Mouse (Mus musculus) A20 (cell line): ENCODE measurements at regions not wholly inside any gene's neighbourhood (a gene's known extent, or its start where the extent isn't known, plus 50 kb on each side); places are given as distances from the start of the nearest gene placed in this dataset.

Source experiments
- DNase-seq: peaks from one replicate; pipeline ENCODE4 v3.0.0-alpha.2; 2011; ENCODE audit warnings: low read depth, low spot score

DNA sequence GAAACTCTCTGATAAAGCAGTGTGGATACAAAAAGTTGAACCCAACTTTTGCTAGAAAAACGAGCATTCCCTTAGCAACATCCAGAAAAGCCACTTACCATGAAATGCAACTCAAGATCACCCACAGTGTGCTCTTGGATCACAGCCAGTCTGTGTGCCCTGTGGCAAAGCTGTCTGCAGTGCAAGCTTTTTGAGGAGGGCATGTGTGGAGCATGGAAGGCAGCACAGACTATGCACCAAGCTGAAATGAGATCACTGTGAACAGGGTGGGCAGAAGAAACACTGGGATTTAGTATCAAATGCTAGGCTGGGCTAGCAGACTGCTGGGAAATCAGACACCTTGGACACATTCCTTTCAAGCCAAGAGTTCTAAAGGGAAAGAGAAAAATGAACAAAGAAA is 162.4 kb downstream of the Sim1 start:
- DNase-seq = no peak

DNA sequence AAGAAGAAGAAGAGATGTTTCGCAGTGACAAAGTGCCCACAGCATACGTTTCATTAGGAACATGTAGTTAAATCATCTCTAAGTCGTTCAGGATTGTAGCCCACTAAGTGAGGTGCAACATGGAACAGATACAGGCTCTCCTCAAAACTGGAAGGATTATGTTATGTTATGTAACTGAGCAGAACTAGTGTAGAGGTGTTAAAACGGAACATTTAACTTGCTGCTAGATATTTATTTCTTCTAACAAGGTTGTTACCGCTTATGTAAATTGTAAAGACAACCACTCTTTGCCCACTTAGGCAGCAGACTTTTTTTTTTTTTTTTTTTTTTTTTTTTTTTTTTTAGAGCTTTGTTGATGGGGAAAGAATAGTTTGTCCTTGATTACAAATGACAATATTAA is 163.8 kb downstream of the Sim1 start:
- no peak for DNase-seq

DNA sequence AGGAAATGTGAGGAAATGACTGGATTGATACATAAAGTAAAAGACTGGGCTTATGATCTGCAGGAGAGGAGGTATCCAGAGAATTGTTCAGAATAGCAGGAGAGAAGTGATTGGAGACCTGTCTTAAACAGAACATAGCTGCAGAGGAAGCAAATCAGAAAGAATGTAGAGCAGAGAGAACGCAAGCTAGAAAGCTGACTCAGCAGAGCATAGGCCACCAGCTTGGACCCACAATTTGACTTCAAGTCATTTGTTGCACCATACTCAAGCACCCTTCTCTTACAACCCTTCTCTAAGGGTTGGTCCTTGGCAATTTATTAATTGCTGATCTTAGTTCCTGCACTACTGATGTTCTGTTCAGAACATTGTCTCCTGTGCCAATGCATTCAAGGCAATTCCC is 207.0 kb downstream of the Sim1 start:
- DNase-seq = no peak

DNA sequence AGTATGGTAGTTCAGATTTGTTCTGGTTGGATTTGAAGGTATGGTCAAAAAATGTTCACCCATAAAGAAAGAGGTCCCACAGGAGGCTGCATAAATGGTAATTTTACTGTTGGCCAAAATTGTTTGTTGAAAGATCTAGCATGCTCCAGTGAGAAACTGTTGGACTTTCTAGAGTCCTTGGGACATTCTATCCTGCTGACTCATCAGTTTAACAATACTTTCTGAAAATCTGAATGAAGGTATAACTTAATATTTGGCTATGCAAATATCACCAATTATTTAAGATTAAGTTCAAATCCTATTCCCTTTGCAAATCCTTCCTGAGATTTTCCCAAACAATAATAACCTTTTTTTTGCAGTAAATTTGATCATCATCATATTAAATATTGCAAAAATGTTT is 257.3 kb downstream of the Sim1 start:
- DNase-seq = no peak

DNA sequence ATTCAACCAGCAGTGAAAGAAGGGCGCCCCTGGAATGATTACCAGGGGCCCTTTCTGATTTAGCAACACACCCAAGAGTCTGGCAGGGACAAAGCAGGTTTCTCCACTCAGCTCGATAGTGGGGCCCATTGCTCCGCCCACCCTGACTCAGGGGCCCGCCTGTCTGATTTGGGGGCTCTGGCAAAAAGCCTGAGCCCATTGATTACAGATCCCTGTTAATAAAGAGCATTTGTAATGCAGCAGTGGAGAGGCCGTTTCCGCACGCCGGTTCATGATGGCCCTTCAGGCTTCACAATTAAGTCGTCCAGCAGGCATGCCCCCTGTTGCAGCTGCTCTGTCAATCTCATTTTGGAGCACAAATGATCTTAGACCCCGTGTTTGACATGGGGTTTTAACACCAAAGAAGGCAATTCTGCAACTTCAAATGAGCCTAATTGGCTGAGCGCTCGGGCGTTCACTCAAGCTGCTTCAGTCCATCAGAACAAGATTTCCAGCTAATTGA is 259.0 kb downstream of the Sim1 start:
- DNase-seq = no peak

DNA sequence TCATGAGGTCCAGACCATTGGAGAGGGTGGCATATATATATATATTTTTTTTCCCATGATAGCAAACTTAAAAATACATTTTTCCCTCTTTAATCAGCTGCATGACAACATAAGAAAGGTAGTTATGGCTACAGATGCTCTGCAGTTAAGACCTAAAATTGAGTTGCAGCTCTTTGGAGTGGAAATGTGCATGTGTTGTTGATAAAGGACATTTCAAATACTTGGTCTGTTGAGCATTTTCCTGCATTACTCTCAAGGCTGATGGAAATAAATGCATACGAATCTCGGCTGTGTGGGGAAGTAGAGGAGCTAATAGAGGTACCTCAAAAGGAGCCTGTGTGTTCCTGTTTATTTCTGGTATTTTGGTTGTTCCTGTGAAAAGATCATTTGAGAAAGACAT is 259.5 kb downstream of the Sim1 start:
- no peak for DNase-seq

DNA sequence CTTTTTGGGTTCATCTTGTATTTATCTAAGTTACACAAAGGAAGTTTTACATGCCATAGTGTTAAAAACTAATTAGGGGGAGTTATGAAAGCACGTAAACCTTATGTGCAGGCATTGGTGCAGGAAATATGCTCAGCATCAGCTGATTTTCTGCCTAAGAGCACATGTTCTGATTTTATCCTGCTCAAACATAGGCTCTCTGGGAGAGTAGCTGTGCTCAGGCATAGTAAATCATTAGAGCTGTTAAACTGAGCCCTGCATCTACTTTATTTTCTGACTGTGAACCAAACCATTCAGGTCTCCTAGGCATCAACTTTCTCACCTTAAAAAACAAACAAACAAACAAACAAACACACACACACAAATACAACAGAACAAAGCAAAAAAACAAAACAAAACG is 260.2 kb downstream of the Sim1 start:
- no peak for DNase-seq

DNA sequence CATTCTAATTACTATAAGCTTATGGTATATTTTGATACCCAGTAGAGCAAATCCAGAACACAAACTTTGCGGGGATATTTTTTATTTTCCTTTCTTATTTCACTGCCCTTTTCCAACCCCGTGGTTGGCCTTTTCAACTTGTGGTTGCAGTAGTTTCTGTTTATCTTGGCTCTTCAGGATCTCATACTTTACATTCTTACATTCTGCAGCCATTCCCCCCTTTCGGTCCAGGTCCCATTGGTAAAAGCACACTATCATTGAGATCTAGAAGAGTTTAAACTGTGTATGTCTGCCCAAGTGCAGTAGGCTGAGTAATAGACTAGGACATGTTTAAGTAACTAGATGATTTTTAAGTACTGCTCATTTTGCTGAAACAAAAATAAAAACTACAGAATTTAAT is 279.1 kb downstream of the Sim1 start:
- no peak for DNase-seq

DNA sequence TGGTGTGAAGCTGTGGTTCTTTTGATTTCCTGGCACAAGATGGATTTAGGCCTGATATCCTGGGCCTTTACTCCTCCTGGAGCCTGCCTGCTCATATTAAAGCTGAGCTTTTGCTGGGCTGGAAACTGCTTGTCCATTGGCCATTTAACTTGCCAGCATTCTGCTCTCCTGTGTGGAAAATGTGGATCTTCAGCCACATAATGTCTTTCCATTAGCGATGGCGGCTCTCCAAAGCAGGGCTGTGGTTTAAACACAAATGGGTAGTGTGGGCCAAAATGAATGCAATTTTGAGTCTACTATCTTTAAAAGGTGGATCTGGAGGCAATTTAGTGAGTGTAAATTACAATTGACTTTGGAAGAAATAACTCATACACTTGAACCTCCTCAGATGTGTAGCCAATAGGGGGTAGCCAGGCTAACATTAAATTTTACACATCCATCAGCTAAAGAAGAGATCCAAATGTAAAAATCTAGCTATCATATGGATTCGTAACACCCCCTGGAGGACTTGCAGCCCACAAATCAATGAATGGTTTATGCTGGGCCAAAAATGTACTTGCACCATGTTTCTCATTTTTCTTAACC is 281.5 kb downstream of the Sim1 start:
- DNase-seq = no peak

DNA sequence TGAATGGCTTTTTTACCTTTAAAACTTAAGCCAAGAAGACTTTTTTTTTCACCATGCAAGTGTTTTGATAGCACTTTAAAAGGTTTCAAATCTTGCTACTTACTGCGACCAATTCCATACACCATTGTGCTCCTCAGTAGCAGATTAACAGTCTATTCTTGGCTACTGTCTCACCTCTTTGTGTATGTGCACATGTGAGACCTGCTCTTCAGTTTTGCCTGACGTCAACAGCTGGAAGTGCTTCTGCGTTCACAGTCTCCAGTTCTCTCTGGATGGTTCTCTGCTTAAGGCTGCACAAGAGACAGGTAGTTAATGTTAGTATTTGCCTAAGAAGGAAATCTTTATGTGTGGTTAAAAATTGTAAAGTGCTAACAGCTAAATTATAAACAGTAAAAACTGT is 282.1 kb downstream of the Sim1 start:
- no peak for DNase-seq

DNA sequence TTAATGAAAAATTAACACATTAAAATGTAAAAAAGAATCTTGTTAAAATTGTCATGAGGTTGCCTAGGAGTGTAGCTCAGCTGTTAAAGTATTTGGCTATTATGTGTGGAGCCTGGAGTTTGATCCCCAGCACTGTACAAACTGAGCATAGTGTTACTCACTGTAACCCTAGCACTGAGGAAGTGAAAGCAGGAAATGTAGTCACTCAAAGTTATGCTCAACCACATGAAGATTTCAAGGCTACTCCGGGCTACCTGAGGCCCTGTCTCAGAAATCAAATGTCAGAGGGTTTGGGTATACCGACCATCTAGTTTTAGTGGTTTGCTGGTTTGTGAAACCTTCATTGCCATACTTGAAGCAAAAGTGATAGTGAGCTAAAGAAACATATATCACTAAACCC is 287.2 kb downstream of the Sim1 start:
- peak; percentile 74 for DNase-seq

DNA sequence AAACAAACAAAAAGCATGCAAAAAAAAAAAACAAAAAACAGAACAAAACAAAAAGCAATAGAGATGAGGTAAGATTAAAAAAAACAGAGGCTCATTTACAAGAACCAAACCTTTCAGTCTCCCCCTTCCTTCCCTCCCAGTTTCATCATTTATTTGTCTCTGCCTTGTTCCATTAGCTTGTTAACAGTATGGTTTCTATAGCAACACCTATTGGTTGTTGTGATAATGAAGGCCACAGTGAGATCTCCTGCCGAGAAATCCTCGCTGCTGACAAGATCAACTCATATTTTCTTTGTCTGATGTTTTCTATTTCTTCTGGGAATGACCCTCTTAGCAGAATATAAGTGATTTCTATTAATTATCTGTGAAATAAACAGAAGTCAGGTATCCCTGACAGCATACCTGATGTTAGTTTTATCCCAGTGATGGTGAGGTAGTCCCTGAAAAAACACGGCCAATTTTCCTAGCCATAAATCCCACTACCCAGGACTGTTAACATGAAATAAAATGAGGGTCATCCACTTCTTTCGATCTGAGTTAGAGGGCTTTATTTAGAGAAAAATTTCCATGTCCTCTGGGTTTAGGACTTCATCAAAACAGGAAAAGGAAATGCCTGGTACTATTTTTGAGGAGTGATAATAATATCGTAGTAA is 288.9 kb upstream of the Gm49339 start:
- DNase-seq = no peak

DNA sequence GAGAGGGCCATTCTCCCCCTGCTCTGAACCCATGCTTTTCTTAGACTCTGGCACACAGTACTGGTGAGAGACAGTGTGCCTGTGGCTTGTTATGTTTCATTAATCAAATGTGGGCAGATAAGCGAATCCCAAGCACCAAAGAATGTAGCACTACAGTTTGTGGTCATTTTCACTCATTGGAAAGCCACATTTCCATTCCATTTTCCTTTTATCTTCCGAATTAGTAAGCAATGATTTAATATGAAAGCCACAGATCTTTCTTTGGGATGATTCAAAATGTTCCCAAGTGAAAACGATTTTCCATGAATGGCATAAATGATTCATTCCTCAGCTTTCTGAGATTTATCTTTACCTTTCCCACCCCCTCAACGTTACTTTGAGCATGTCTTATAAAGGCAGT is 260.9 kb upstream of the Gm49339 start:
- no peak for DNase-seq

DNA sequence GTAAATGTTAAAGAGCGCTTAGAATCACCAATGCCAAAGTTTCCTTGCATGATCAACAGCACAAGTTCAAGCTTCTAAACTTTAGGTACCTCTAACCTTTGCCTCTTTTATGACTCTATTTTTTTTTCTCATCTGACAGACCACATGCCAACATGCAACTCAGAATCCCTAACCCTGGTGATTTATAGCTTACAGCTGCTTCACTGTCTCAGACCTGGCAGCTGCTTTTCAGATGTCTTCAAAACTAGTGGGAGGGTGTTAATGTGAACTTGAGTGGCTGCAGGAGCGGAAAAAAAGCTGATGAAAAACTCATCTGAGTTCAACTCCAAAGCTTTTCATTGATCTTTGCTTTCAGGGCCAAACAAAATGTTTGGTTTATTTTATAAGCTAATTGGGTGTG is 246.8 kb upstream of the Gm49339 start:
- no peak for DNase-seq

DNA sequence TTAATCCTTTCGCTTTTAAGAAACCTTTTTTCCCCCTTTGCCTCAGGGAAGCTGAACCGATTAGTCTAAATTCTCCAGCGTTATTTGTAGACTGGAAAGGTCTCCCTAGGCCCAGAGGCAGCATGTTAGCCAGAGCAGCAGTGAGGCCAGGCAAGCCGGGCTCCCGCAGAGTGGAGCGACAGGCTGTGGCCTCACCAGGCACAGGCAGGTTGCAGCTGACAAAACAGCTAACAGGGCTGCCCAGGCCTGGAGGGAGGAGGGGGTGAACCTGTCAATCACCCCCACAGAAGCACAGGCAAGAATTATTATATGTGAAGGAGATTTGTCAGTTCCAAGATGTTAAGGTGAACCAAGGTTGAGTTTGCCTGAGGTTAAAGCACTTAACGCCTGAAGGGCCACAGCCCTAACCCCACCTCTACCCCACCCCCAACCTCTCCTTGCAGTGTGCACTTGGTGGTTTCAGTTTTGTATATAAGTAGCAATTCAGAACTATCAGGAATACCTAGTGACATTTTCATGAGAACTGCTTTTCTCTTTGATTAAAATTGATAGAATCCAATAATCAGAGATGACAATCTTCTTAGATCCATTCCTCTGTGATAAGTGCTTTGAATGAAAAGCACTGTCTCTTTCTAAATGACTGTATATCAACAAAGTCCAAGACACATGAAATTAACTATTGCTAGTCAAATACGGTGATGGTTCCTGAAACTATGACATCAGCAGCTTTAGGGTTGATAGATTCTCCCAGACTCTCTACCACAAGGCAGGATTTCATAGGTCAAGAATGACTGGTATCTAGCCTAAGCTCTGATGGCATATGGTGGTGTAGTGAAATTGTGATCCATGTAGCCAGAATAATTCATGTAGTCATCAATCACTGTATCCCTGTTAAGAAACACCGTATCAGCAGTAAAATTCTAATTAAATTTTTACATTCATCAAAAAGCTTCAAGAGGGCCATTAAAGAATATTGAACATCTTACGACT is 244.5 kb upstream of the Gm49339 start:
- DNase-seq = peak; percentile 75

DNA sequence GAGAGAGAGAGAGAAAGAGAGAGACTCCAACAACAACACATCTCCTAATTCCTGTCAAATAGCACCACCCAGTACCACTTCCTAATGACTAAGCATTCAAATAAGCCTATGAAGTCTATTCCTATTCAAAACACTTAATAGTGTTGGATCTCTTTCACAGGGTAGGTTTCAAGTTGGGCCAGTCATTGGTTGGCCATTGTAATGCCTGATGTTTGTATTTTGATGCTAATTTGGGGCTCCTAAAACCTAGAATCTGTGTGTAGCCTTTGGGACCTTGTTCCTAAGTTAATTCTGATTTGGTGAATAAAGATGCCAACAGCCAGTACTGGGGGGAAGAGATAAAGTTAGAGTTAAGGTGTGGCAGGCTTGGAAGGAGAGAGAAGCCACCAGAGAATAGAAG is 242.3 kb upstream of the Gm49339 start:
- DNase-seq = no peak

DNA sequence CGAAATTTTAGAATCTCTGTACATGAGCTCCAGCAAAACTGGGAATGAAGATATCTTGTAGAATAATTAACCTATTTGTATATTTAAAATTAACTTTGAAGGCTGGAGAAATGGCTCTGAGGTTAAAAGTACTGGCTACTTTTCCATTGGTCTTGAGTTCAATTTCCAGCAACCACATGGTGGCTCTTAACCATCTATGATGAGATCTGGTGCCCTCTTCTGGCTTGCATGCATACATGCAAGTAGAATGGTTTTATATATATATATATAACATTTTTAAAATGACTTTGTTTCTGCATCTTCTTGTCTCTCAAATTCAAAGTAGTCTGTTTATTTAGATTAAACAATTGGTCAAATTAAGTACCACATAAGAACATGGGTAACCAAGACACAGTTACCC is 227.0 kb upstream of the Gm49339 start:
- peak; percentile 46 for DNase-seq

DNA sequence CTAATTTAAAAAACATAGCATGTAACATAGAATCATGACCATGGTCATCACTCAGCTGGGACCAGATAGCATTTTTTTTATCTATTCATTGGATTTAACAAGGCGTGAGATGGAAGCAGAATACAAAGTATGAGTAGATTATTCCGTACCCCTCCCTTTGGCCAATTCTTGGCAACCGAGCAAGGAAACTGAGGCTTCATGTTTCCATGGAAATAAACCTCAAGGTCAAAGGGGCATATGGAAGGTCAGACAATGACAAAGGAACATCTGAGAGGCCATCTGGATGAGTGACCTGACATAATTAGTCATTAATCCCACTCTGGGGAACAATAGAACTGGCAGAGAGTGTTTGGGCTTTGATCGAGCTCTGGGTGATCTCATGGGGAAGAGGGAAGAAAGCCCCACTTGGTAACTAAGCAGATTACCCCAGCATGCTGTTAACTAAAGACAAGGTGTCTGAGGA is 222.8 kb upstream of the Gm49339 start:
- no peak for DNase-seq

DNA sequence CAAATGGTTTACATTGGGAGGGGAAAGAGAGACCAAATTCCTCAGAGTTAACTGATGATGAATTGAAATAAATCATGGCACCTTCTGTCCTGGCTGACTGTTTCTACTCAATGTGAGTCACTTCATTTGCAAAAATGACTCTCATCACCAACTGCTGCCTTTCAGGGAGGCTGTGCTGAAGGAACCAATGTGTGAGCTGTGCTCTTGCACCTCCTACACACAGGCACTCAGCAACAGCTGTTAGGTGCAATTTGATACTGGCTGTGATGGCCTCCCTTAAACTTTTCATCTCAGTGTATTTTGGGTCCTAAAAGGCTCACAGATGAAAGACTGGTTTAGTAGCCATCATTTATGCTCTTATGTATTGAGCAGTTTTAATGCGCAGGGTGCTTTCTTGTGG is 209.0 kb upstream of the Gm49339 start:
- no peak for DNase-seq

DNA sequence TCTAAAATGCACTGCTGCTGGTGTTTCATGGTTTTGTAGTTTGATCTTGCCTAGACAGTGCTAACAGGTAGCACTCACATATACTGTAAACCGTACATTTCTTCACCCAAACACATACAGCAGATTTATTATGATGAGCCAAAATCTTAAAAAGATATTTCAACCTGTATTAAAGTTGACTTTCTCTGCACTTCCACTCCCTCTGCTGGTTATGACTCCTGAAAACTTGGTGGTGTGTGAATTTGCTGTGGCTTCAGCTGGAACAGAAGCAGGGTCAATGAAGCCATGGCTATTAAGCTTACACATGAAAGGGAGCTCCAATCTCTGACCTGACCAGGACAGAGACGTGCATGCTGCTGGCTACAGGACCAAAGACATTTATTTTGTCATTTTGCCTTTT is 202.2 kb upstream of the Gm49339 start:
- DNase-seq = peak; percentile 17

DNA sequence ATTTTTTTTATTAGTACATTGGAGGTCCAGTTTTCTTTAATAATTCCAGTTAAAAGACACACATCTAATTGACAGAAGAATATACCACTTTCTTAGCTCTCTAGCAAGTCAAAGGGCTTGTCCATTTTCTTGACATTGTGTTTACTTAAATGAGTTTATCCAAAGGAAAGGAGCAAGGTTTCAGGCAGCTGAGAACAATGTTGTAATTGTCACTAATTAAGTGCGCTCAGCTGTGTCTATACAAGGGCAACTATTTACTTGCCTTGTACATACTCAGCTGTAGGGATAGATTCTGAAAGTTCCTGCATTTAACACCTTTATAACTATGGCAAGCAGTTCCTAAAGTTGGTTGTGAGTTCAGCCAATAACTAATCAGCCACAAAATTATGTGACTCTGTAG is 198.0 kb upstream of the Gm49339 start:
- no peak for DNase-seq

DNA sequence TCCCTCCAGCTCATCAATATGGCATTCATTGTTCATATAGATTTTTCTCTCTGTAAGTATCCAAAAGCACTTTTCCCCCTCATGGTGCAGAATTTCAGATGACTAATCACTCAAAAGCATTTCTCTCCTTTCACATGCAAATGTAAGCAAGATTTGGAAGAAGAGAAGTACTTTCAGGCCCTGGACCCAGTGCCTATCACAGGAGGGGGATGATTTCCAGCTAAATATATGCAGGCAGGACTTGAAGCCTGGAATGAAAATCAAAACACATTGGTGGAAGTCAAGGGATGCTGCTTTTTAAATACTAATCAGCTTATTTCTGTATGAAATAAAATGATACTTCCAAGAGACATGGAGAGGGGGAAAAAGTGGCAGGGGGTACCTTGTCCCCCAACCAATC is 195.9 kb upstream of the Gm49339 start:
- no peak for DNase-seq
